Comparison of ENCODE assay signal across 9 mouse cellular contexts in genomic region chr6:59498079-59498478, GRCm38 (mm10).
A peak's percentile ranks its signal among the peaks of the same experiment; 100 is the strongest.
DNase-seq lines count a peak whose midpoint lies in the region; ATAC-seq and TF ChIP-seq lines count a peak whose summit lies in the region.
"Had no signal": no experiment of that assay in that cellular context is flagged by ENCODE, and none has a peak within 500 bp of the region (broad histone marks: within the 10 kb centered on the region; RNA-seq: fewer than 3 reads in every experiment).

No protein-coding gene starts in this region.

- DNase-seq in heart, adult 8-10 months (ENCODE audit: low spot score): peak; percentile 24
- peak; percentile 56 for DNase-seq in ZHBTc4 (ENCODE audit: low read depth, low spot score)
- peak; percentile 78 to 79 for DNase-seq in layer of hippocampus, postnatal 10 days (ENCODE audit: low spot score in 2 of 2)
- DNase-seq in stomach, postnatal 0 days (ENCODE audit: low spot score): peak; percentile 74

- H3K36me3 ChIP-seq in heart, embryonic 12.5 days: no peaks in the 10 kb centered on the region
- H3K36me3 ChIP-seq in midbrain, embryonic 12.5 days: no peaks in the 10 kb centered on the region
- no peaks in the 10 kb centered on the region for H3K36me3 ChIP-seq in stomach, postnatal 0 days (ENCODE audit: control insufficient read depth, insufficient read depth, low read length)
- H3K36me3 ChIP-seq: limb, embryonic 13.5 days had no signal

- 35% methylated on average over 7 of the region's 7 CpGs for WGBS in heart, embryonic 12.5 days
- 40% methylated on average over 7 of the region's 7 CpGs for WGBS in midbrain, embryonic 12.5 days
- WGBS in stomach, postnatal 0 days: 32% methylated on average over 7 of the region's 7 CpGs

- no peak for ATAC-seq in heart, embryonic 12.5 days (ENCODE audit: insufficient number of reproducible peaks, low FRiP score)
- ATAC-seq in common myeloid progenitor, adult 5-6 weeks (replicated peaks; ENCODE audit: low read depth, poor library complexity, severe bottlenecking): peak; percentile 87
- ATAC-seq in granulocyte monocyte progenitor cell, adult 5-6 weeks (replicated peaks; ENCODE audit: poor library complexity, severe bottlenecking): peak; percentile 87
- peak; percentile 52; the same call in 1 of the 2 replicates for ATAC-seq in midbrain, embryonic 12.5 days (ENCODE audit: low FRiP score, low read depth)
- ATAC-seq in stomach, postnatal 0 days (ENCODE audit: low FRiP score, low TSS enrichment): no peak

- H3K4me3 ChIP-seq in heart, embryonic 12.5 days: no peak overlapping the region
- no peak overlapping the region for H3K4me3 ChIP-seq in midbrain, embryonic 12.5 days
- no peak overlapping the region for H3K4me3 ChIP-seq in stomach, postnatal 0 days (ENCODE audit: low read depth, low read length)
- H3K4me3 ChIP-seq: limb, embryonic 13.5 days had no signal

- H3K9me3 ChIP-seq in heart, embryonic 12.5 days (replicated peaks): no peaks in the 10 kb centered on the region
- no peaks in the 10 kb centered on the region for H3K9me3 ChIP-seq in midbrain, embryonic 12.5 days
- H3K9me3 ChIP-seq in stomach, postnatal 0 days (ENCODE audit: control insufficient read depth, low read length): no peaks in the 10 kb centered on the region
- H3K9me3 ChIP-seq: limb, embryonic 13.5 days had no signal

- no peak overlapping the region for H3K4me2 ChIP-seq in heart, embryonic 12.5 days
- no peak overlapping the region for H3K4me2 ChIP-seq in midbrain, embryonic 12.5 days (replicated peaks)
- H3K4me2 ChIP-seq in stomach, postnatal 0 days (replicated peaks; ENCODE audit: low read depth): no peak overlapping the region
- H3K4me2 ChIP-seq: limb, embryonic 13.5 days had no signal

- no peak overlapping the region for H3K9ac ChIP-seq in heart, embryonic 12.5 days
- H3K9ac ChIP-seq in midbrain, embryonic 12.5 days (replicated peaks): no peak overlapping the region
- H3K9ac ChIP-seq in stomach, postnatal 0 days (ENCODE audit: low read length): no peak overlapping the region
- H3K9ac ChIP-seq: limb, embryonic 13.5 days had no signal

- H3K4me1 ChIP-seq in heart, embryonic 12.5 days (replicated peaks): no peaks in the 10 kb centered on the region
- no peaks in the 10 kb centered on the region for H3K4me1 ChIP-seq in midbrain, embryonic 12.5 days
- H3K4me1 ChIP-seq in stomach, postnatal 0 days (replicated peaks; ENCODE audit: control insufficient read depth, insufficient read depth): no peaks in the 10 kb centered on the region
- H3K4me1 ChIP-seq: limb, embryonic 13.5 days had no signal

- no peak overlapping the region for H3K27ac ChIP-seq in heart, embryonic 12.5 days (ENCODE audit: poor library complexity, severe bottlenecking)
- no peak overlapping the region for H3K27ac ChIP-seq in midbrain, embryonic 12.5 days (replicated peaks)
- no peak overlapping the region for H3K27ac ChIP-seq in stomach, postnatal 0 days (replicated peaks)
- H3K27ac ChIP-seq: limb, embryonic 13.5 days had no signal

- TF ChIP-seq EP300 in stomach, postnatal 0 days (optimal IDR thresholded peaks at IDR 0.05): no peak

- no peaks in the 10 kb centered on the region for H3K27me3 ChIP-seq in heart, embryonic 12.5 days (replicated peaks)
- no peaks in the 10 kb centered on the region for H3K27me3 ChIP-seq in midbrain, embryonic 12.5 days
- H3K27me3 ChIP-seq in stomach, postnatal 0 days (ENCODE audit: control insufficient read depth, insufficient read depth, low read length): no peaks in the 10 kb centered on the region
- H3K27me3 ChIP-seq: limb, embryonic 13.5 days had no signal

- peak; percentile 85 for TF ChIP-seq CTCF in stomach, postnatal 0 days (IDR thresholded peaks at IDR 0.05; ENCODE audit: low read depth)

Comparison
In these comparisons a context has a peak if more than half of its experiments do, and no peak if none do; other contexts are left out.
1. DNase-seq: peak in every context shown above with its lines; median percentile 78 in layer of hippocampus, postnatal 10 days; 74 in stomach, postnatal 0 days; 56 in ZHBTc4; 24 in heart, adult 8-10 months.
2. ATAC-seq: peak in common myeloid progenitor, adult 5-6 weeks (single experiment), granulocyte monocyte progenitor cell, adult 5-6 weeks (single experiment) and midbrain, embryonic 12.5 days (single experiment); none in heart, embryonic 12.5 days (single experiment) and stomach, postnatal 0 days (single experiment).